Mouse (Mus musculus) thymus, postnatal 10 days (tissue): ENCODE measurements around the gene Epha7.

ENCODE experiments used
- DNase-seq, 2 experiments: peaks; one replicate each; pipeline ENCODE4 v3.0.0; 2021; ENCODE audit warnings: low spot score in 2 of 2

Epha7 gene

GRCm38 (mm10) chr4:28899783-28900182 is 86.9 kb downstream of the Epha7 start:
- no peak for DNase-seq

GRCm38 (mm10) chr4:28901496-28901895 is 88.6 kb downstream of the Epha7 start:
- DNase-seq: no peak

GRCm38 (mm10) chr4:28902004-28902704 is 89.2 kb downstream of the Epha7 start:
- DNase-seq: no peak

- DNase-seq: no peak
Observed at GRCm38 (mm10) chr4:28906985-28907384, 94.1 kb downstream of the Epha7 start.

- no peak for DNase-seq
Observed at GRCm38 (mm10) chr4:28910127-28910526, 97.2 kb downstream of the Epha7 start.

GRCm38 (mm10) chr4:28912028-28912427 is 99.1 kb downstream of the Epha7 start:
- DNase-seq: no peak

- no peak for DNase-seq
Observed at GRCm38 (mm10) chr4:28913613-28914012, 100.7 kb downstream of the Epha7 start.

GRCm38 (mm10) chr4:28920645-28921044 is 107.7 kb downstream of the Epha7 start:
- DNase-seq: no peak

GRCm38 (mm10) chr4:28926072-28926471 is 113.1 kb downstream of the Epha7 start:
- DNase-seq: no peak

GRCm38 (mm10) chr4:28933431-28933830 is 120.5 kb downstream of the Epha7 start:
- no peak for DNase-seq

GRCm38 (mm10) chr4:28934802-28935201 is 121.9 kb downstream of the Epha7 start:
- no peak for DNase-seq

- DNase-seq: no peak
Observed at GRCm38 (mm10) chr4:28935567-28935966, 122.6 kb downstream of the Epha7 start.

GRCm38 (mm10) chr4:28940710-28941109 is 127.8 kb downstream of the Epha7 start:
- DNase-seq: no peak

- no peak for DNase-seq
Observed at GRCm38 (mm10) chr4:28944237-28944636, 131.3 kb downstream of the Epha7 start.

GRCm38 (mm10) chr4:28960889-28961560 is 148.1 kb downstream of the Epha7 start:
- DNase-seq: no peak

- no peak for DNase-seq
Observed at GRCm38 (mm10) chr4:28967584-28968315, 154.8 kb downstream of the Epha7 start.

- no peak for DNase-seq
Observed at GRCm38 (mm10) chr4:28998462-28999286, 185.7 kb downstream of the Epha7 start.

- DNase-seq: no peak
Observed at GRCm38 (mm10) chr4:28999287-28999595, 186.3 kb downstream of the Epha7 start.

- DNase-seq: no peak
Observed at GRCm38 (mm10) chr4:29010333-29010732, 197.4 kb downstream of the Epha7 start.
